Mouse (Mus musculus): Measurements from ENCODE around the gene Sf3a3. TPM values are rescaled to one million over a fixed set of nuclear protein-coding genes. Genes with fewer than 3 reads are reported as not detected.
A peak's percentile ranks its signal among the peaks of the same experiment; 100 is the strongest.

Gene Sf3a3
- polyA plus RNA-seq, 1 experiment from 2014 or later, result 37.1 TPM

DNA sequence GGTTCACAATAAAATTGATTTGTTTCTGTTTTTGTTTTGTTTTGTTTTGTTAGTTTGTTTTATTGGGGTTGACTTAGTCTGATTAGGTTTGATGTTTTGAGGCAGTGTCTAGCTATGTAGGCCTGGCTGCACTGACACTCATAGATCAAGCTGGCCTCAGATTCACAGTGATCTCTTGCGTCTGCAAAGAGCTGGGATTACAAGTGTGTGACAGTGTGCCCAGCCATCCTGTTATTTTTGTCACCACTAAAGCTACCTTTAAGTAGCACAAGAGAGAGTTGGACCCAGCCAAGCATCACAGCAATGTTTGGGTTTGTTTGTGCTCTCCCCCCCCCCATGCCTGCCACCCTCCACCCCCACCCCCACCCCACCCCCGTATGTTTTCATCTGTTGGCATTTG is 20.0 kb upstream of the Sf3a3 start:
- H3K36me3 ChIP-seq (replicated peaks; ENCODE audit: insufficient read depth, low read length), result no peaks in the 10 kb centered on the region
- no peak overlapping the region for H3K4me2 ChIP-seq (ENCODE audit: low read depth, low read length)
- no peak overlapping the region for H3K27ac ChIP-seq (ENCODE audit: low read depth)
- DNase-seq (no peak), ATAC-seq (no peak)
- 93% methylated on average over 2 of the region's 2 CpGs for WGBS (ENCODE audit: insufficient replicate concordance)
- TF ChIP-seq CTCF (IDR thresholded peaks at IDR 0.05; ENCODE audit: low read depth), result no peak
- no peak overlapping the region for H3K4me3 ChIP-seq (ENCODE audit: low read depth, low read length)
- H3K4me1 ChIP-seq (ENCODE audit: insufficient read depth), result peaks cover 26% of the 10 kb centered on the region
- H3K27me3 ChIP-seq (ENCODE audit: insufficient read depth, low read length), result no peaks in the 10 kb centered on the region
- no peak overlapping the region for H3K9ac ChIP-seq (replicated peaks)
- no peaks in the 10 kb centered on the region for H3K9me3 ChIP-seq (ENCODE audit: low read length)

DNA sequence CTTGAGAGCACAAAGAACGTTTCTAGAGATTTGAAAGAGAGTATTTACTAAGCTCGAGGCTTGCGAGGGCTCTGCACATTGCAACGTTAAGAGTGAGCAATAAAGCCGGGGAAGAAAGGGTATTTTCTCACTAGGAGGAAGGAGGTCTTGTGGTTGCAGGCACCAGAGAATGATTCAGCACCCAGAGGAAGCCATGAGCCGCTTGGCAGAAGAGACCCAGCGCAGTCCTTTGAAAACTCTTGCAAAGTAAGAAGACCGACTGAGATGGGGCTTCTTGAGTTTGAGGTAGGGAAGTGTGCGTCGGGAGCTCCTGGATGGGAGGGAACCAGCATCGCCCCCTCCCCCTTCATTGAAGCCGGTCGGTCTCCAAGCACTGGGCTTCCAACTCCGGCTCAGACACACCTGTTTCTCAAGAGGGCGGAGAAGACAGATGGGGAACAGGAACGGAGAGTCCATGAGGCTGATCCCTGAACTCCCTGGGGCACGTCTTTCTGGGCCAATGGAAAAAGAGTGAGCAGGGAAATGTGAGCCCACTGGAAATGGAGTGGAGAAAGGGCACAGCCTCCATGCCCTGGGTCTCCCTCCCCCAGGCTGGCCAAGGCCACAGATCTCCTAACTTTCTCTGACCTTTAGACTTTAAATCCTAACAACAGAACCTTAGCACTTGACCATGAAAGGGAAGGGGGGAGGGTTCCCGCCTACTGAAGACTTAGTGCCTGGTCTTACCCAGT is 18.6 kb upstream of the Sf3a3 start:
- no peaks in the 10 kb centered on the region for H3K36me3 ChIP-seq (replicated peaks; ENCODE audit: insufficient read depth, low read length)
- 0 out of 2 replicates have a peak, but pooled peaks cover 5% of the 10 kb centered on the region for H3K27me3 ChIP-seq (ENCODE audit: insufficient read depth, low read length)
- peaks cover 30% of the 10 kb centered on the region for H3K4me1 ChIP-seq (ENCODE audit: insufficient read depth)
- TF ChIP-seq EP300 (IDR thresholded peaks at IDR 0.05; ENCODE audit: low read depth) (no peak), CTCF (IDR thresholded peaks at IDR 0.05; ENCODE audit: low read depth) (no peak)
- 8% methylated on average over 18 of the region's 18 CpGs for WGBS (ENCODE audit: insufficient replicate concordance)
- H3K4me3 ChIP-seq (ENCODE audit: low read depth, low read length), result peak overlapping the region; percentile 7
- ATAC-seq (no peak), DNase-seq (no peak)
- H3K27ac ChIP-seq (ENCODE audit: low read depth), result peak overlapping the region; percentile 7; the same call in 1 of the 2 replicates
- H3K4me2 ChIP-seq (ENCODE audit: low read depth, low read length), result peak overlapping the region; percentile 57
- H3K9ac ChIP-seq (replicated peaks), result no peak overlapping the region
- H3K9me3 ChIP-seq (ENCODE audit: low read length), result no peaks in the 10 kb centered on the region

DNA sequence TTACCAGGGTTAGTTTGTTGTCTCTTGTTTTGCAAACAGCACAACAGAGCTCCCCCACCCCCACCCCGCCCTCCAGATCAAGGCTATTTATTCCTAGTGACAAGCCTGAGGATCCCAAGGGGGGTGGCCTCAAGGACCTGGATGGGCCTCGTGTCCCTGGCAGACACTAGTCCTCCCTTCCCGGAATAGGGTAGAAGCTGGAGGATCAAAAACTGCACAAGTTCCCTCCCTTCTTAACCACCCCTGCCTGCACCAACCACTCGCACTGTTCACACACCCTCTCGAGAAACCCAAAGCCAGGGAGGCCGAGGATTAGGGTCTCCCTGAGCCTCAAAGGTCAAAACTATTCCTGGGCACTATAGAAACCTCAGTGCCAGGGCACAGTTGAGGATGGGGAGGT is 14.8 kb upstream of the Sf3a3 start:
- H3K4me1 ChIP-seq (ENCODE audit: insufficient read depth), result peaks cover 37% of the 10 kb centered on the region
- TF ChIP-seq CTCF (IDR thresholded peaks at IDR 0.05; ENCODE audit: low read depth) (no peak), EP300 (IDR thresholded peaks at IDR 0.05; ENCODE audit: low read depth) (no peak)

DNA sequence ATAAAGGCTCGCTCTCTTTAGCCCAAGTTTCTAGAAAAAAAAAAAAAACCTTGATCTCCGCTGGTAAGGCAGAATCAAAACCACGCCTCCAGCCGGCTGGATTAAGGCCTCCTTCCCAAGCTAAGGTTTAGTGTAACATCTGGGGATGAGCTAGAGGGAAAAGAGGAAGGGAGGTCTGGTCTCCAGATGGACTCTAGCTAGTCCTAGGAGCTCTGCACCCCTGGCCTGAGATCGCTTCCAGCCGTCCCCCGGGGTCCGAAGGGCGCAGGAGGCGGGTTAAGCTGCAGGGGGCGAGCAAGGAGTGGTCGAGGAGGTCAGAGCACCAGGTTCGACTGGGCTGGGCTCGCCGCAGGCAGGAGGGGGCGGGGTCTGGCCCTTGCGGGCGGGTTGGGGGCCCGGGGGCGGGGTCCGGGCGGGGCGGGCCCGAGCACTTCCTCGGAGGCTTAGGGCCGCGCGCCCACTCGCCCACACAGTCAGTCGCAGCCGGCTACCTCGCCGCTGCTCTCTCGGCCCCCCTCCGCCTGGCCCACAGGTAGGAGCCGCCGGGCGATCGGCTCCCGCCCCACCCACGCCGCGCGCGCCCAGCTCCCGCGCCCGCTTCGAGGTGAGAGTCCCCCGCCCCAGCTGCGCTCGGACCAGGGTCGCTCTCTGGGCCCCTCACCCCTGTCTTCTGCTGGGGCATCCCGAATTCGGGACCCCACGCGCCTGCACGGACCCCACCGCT is 14.2 kb upstream of the Sf3a3 start, which contains the start of gene Fhl3:
Gene Fhl3 (plus strand): TSS at position 454 of the 724 bp plus-strand sequence.
- Histone ChIP-seq H3K9ac (replicated peaks) (peak within 1 kb of the TSS; percentile 77), H3K27ac (ENCODE audit: low read depth) (peak within 1 kb of the TSS; percentile 71), H3K36me3 (replicated peaks; ENCODE audit: insufficient read depth, low read length) (no peaks in the 10 kb centered on the region), H3K4me1 (ENCODE audit: insufficient read depth) (peaks cover 44% of the 10 kb centered on the region), H3K4me2 (ENCODE audit: low read depth, low read length) (peak within 1 kb of the TSS; percentile 99), H3K4me3 (ENCODE audit: low read depth, low read length) (peak within 1 kb of the TSS; percentile 79), H3K27me3 (ENCODE audit: insufficient read depth, low read length) (0 out of 2 replicates have a peak, but pooled peaks cover 5% of the 10 kb centered on the region), H3K9me3 (ENCODE audit: low read length) (no peaks in the 10 kb centered on the region)
- peak; percentile 77 for DNase-seq
- 1% methylated on average over 51 of the region's 59 CpGs for whole genome bisulfite sequencing (ENCODE audit: insufficient replicate concordance)
- peak; percentile 53 for ATAC-seq
- TF ChIP-seq EP300 (IDR thresholded peaks at IDR 0.05; ENCODE audit: low read depth) (no peak), CTCF (IDR thresholded peaks at IDR 0.05; ENCODE audit: low read depth) (no peak)

More for the DNA sequence above, 14.8 kb upstream of the Sf3a3 start:
- 44% methylated on average over 6 of the region's 6 CpGs for WGBS (ENCODE audit: insufficient replicate concordance)
- peak overlapping the region; percentile 71; the same call in 1 of the 2 replicates for H3K27ac ChIP-seq (ENCODE audit: low read depth)
- H3K36me3 ChIP-seq (replicated peaks; ENCODE audit: insufficient read depth, low read length), result no peaks in the 10 kb centered on the region
- no peak for ATAC-seq
- H3K4me2 ChIP-seq (ENCODE audit: low read depth, low read length), result peak overlapping the region; percentile 99
- 0 out of 2 replicates have a peak, but pooled peaks cover 5% of the 10 kb centered on the region for H3K27me3 ChIP-seq (ENCODE audit: insufficient read depth, low read length)
- peak overlapping the region; percentile 79; the same call in 1 of the 2 replicates for H3K4me3 ChIP-seq (ENCODE audit: low read depth, low read length)
- no peak for DNase-seq
- H3K9me3 ChIP-seq (ENCODE audit: low read length), result no peaks in the 10 kb centered on the region
- H3K9ac ChIP-seq (replicated peaks), result 0 out of 2 replicates have a peak overlapping the region, but pooled peaks have one; percentile 77

DNA sequence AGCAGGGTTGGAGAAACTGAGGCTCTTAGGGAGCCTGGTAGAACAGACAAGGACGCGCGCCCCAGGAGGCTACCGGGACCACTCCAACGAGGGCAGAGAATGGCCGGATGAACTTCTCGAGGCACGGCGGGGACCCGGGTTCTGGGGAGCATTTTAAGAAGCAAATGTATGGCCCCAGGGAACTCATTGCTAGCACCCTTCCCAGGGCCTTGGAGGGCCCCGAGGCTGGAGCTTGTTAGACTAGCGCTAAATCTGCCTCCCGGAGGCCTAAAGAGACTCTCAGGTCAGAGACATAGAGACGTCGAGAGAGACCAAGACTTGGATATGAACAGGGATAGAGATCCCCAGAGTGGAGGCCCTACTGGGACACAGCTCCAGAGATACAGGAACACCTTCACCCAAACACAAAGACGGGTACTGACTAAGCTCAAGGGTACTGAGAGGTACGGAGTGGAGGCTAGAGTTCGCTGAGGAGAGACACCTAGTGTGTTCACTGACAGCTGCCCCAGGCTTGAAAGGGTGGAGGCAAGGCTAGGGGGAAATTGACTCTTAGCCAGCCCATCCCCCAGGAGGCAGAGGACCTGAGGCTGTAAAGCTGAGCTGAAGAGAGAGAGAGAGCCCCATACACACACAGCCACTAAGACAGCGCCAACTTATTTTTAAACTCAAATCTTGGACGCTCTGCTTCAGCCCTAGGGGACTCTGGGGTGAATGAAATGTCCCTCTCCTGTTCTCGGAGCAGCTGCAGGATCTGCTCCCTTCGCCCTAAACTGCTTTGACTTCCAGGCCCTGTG is 13.3 kb upstream of the Sf3a3 start:
- H3K4me2 ChIP-seq (ENCODE audit: low read depth, low read length), result peak overlapping the region; percentile 99
- H3K27ac ChIP-seq (ENCODE audit: low read depth), result peak overlapping the region; percentile 71
- no peak for TF ChIP-seq CTCF (IDR thresholded peaks at IDR 0.05; ENCODE audit: low read depth)
- no peak for TF ChIP-seq EP300 (IDR thresholded peaks at IDR 0.05; ENCODE audit: low read depth)
- H3K4me3 ChIP-seq (ENCODE audit: low read depth, low read length), result peak overlapping the region; percentile 79
- DNase-seq (peak; percentile 32), ATAC-seq (no peak)
- H3K36me3 ChIP-seq (replicated peaks; ENCODE audit: insufficient read depth, low read length), result 0 out of 2 replicates have a peak, but pooled peaks cover 4% of the 10 kb centered on the region
- H3K27me3 ChIP-seq (ENCODE audit: insufficient read depth, low read length), result 0 out of 2 replicates have a peak, but pooled peaks cover 5% of the 10 kb centered on the region
- H3K9ac ChIP-seq (replicated peaks), result peak overlapping the region; percentile 77
- no peaks in the 10 kb centered on the region for H3K9me3 ChIP-seq (ENCODE audit: low read length)
- 2% methylated on average over 22 of the region's 22 CpGs for WGBS (ENCODE audit: insufficient replicate concordance)
- H3K4me1 ChIP-seq (ENCODE audit: insufficient read depth), result peaks cover 43% of the 10 kb centered on the region
